Mouse (Mus musculus) forebrain, embryonic 11.5 days (tissue): Measurements from ENCODE around the gene Kif3c. TPM values are rescaled to one million over a fixed set of nuclear protein-coding genes. Genes with fewer than 3 reads are reported as not detected.

Experiments
- ATAC-seq: fragments of 200-750 bp; cut with Nextera tagmentation; replicated peaks from 2 replicates; pipeline ENCODE4 v1.8.0; 2017; ENCODE audit warnings: moderate TSS enrichment; ENCODE audit not compliant: low FRiP score
- DNase-seq: peaks from one replicate; pipeline ENCODE4 v3.0.0-alpha.2; 2017; ENCODE audit warnings: low spot score
- H3K27ac ChIP-seq: fragments of 300-500 bp; sonication (generic); 2 replicates; pipeline ENCODE4 v1.5.1; 2014; ENCODE audit warnings: low read depth, low read length
- H3K27me3 ChIP-seq: fragments of 300-500 bp; sonication (generic); 2 replicates; pipeline ENCODE4 v1.6.1; 2014; ENCODE audit warnings: mild to moderate bottlenecking, low read length, mixed read lengths; ENCODE audit not compliant: control insufficient read depth, insufficient read depth
- H3K36me3 ChIP-seq: fragments of 300-500 bp; sonication (generic); 2 replicates; pipeline ENCODE4 v1.6.1; 2014; ENCODE audit warnings: mild to moderate bottlenecking, low read length, moderate library complexity, mixed read lengths; ENCODE audit not compliant: control insufficient read depth, insufficient read depth
- H3K4me1 ChIP-seq: fragments of 300-500 bp; sonication (generic); replicated peaks from 2 replicates; pipeline ENCODE4 v1.6.1; 2014; ENCODE audit warnings: low read length, mixed read lengths; ENCODE audit not compliant: control insufficient read depth, insufficient read depth
- H3K4me2 ChIP-seq: fragments of 300-500 bp; sonication (generic); 2 replicates; pipeline ENCODE4 v1.6.1; 2014; ENCODE audit warnings: low read depth, mild to moderate bottlenecking, low read length, moderate library complexity, mixed read lengths; ENCODE audit not compliant: severe bottlenecking
- H3K4me3 ChIP-seq: fragments of 300-500 bp; sonication (generic); 2 replicates; pipeline ENCODE4 v1.5.1; 2014; ENCODE audit warnings: low read depth, low read length
- H3K9ac ChIP-seq: fragments of 300-500 bp; sonication (generic); 2 replicates; pipeline ENCODE4 v1.6.1; 2014; ENCODE audit warnings: low read length
- H3K9me3 ChIP-seq: fragments of 300-500 bp; sonication (generic); 2 replicates; pipeline ENCODE4 v1.6.1; 2016; ENCODE audit warnings: low read length, mixed read lengths; ENCODE audit not compliant: control insufficient read depth
- WGBS: fragments of 180-500 bp; shearing (Covaris S2); extraction: QIAGEN DNeasy Blood & Tissue Kit; methylation state at CpG from one replicate; pipeline ENCODE4 v1.1.7; 2014; 5-methylcytosine and 5-hydroxymethylcytosine counted together
- polyA plus RNA-seq: library from polyadenylated mRNA; unstranded; fragments of >200 nt; fragmentation: Nextera tagmentation; extraction: Ambion mirVana; gene quantifications from 2 replicates; pipeline ENCODE4 v1.2.1, GENCODE M21; 2014

The Kif3c gene
- polyA plus RNA-seq, 1 experiment from 2014 or later: 31.2 TPM

- Histone ChIP-seq H3K9ac (no peak overlapping the region; the same call in 1 of the 2 replicates), H3K27me3 (no peaks in the 10 kb centered on the region), H3K27ac (no peak overlapping the region), H3K36me3 (no peaks in the 10 kb centered on the region), H3K4me3 (peak overlapping the region; percentile 90), H3K4me1 (no peaks in the 10 kb centered on the region), H3K4me2 (peak overlapping the region; percentile 56; the same call in 1 of the 2 replicates), H3K9me3 (no peaks in the 10 kb centered on the region)
- DNase-seq (no peak), ATAC-seq (no peak)
- 69% methylated on average over 11 of the region's 11 CpGs for WGBS
These were observed 63.2 kb downstream of the Kif3c start for GRCm38 (mm10) chr12:3427891-3428775.

- 90% methylated on average over 2 of the region's 2 CpGs for WGBS
- no peak for ATAC-seq
- H3K27me3 ChIP-seq: no peaks in the 10 kb centered on the region
These were observed 64.9 kb downstream of the Kif3c start for GRCm38 (mm10) chr12:3429681-3430442.

GRCm38 (mm10) chr12:3430443-3430753 is 65.5 kb downstream of the Kif3c start:
- no peaks in the 10 kb centered on the region for H3K4me1 ChIP-seq
- no peak overlapping the region for H3K4me3 ChIP-seq
- no peaks in the 10 kb centered on the region for H3K9me3 ChIP-seq
- H3K27ac ChIP-seq: no peak overlapping the region
- no peak for DNase-seq
- H3K9ac ChIP-seq: no peak overlapping the region
- H3K4me2 ChIP-seq: no peak overlapping the region
- no peaks in the 10 kb centered on the region; the same call in 1 of the 2 replicates for H3K36me3 ChIP-seq
- H3K27me3 ChIP-seq: no peaks in the 10 kb centered on the region
- no peak for ATAC-seq

More at GRCm38 (mm10) chr12:3429681-3430442, 64.9 kb downstream of the Kif3c start:
- no peak overlapping the region for H3K4me2 ChIP-seq
- H3K9ac ChIP-seq: no peak overlapping the region
- no peaks in the 10 kb centered on the region; the same call in 1 of the 2 replicates for H3K36me3 ChIP-seq
- H3K27ac ChIP-seq: no peak overlapping the region
- no peaks in the 10 kb centered on the region for H3K9me3 ChIP-seq
- no peaks in the 10 kb centered on the region for H3K4me1 ChIP-seq
- DNase-seq: no peak
- H3K4me3 ChIP-seq: no peak overlapping the region

GRCm38 (mm10) chr12:3430985-3431384 is 66.1 kb downstream of the Kif3c start:
- Histone ChIP-seq H3K36me3 (no peaks in the 10 kb centered on the region; the same call in 1 of the 2 replicates), H3K4me3 (no peak overlapping the region)
- ATAC-seq: no peak

GRCm38 (mm10) chr12:3433736-3434135 is 68.8 kb downstream of the Kif3c start:
- H3K9ac ChIP-seq: no peak overlapping the region
- no peaks in the 10 kb centered on the region for H3K4me1 ChIP-seq
- H3K27me3 ChIP-seq: no peaks in the 10 kb centered on the region
- ATAC-seq: no peak
- no peaks in the 10 kb centered on the region for H3K9me3 ChIP-seq
- H3K4me3 ChIP-seq: no peak overlapping the region
- WGBS: 74% methylated on average over 1 of the region's 1 CpGs
- no peak overlapping the region for H3K27ac ChIP-seq
- DNase-seq: no peak
- no peak overlapping the region for H3K4me2 ChIP-seq
- no peaks in the 10 kb centered on the region; the same call in 1 of the 2 replicates for H3K36me3 ChIP-seq

More at GRCm38 (mm10) chr12:3430985-3431384, 66.1 kb downstream of the Kif3c start:
- Histone ChIP-seq H3K4me1 (no peaks in the 10 kb centered on the region), H3K9me3 (no peaks in the 10 kb centered on the region), H3K9ac (no peak overlapping the region), H3K4me2 (no peak overlapping the region), H3K27ac (no peak overlapping the region), H3K27me3 (no peaks in the 10 kb centered on the region)
- no peak for DNase-seq

GRCm38 (mm10) chr12:3436446-3436845 is 71.5 kb downstream of the Kif3c start:
- Histone ChIP-seq H3K27ac (no peak overlapping the region), H3K4me1 (no peaks in the 10 kb centered on the region), H3K4me2 (no peak overlapping the region), H3K4me3 (no peak overlapping the region), H3K9me3 (no peaks in the 10 kb centered on the region), H3K27me3 (no peaks in the 10 kb centered on the region), H3K9ac (no peak overlapping the region), H3K36me3 (no peaks in the 10 kb centered on the region; the same call in 1 of the 2 replicates)
- 95% methylated on average over 5 of the region's 5 CpGs for WGBS
- DNase-seq (no peak), ATAC-seq (no peak)

GRCm38 (mm10) chr12:3437815-3438214 is 72.9 kb downstream of the Kif3c start:
- no peak overlapping the region for H3K4me2 ChIP-seq
- DNase-seq (no peak), ATAC-seq (no peak)
- no peaks in the 10 kb centered on the region; the same call in 1 of the 2 replicates for H3K36me3 ChIP-seq
- no peak overlapping the region for H3K27ac ChIP-seq
- H3K27me3 ChIP-seq: no peaks in the 10 kb centered on the region
- H3K9me3 ChIP-seq: no peaks in the 10 kb centered on the region
- no peak overlapping the region for H3K9ac ChIP-seq
- 97% methylated on average over 1 of the region's 1 CpGs for WGBS
- H3K4me1 ChIP-seq: no peaks in the 10 kb centered on the region
- no peak overlapping the region for H3K4me3 ChIP-seq

GRCm38 (mm10) chr12:3440916-3441315 is 76.0 kb downstream of the Kif3c start:
- no peaks in the 10 kb centered on the region for H3K36me3 ChIP-seq
- no peak for DNase-seq
- 84% methylated on average over 2 of the region's 2 CpGs for WGBS

More at GRCm38 (mm10) chr12:3440916-3441315, 76.0 kb downstream of the Kif3c start:
- ATAC-seq: no peak
- Histone ChIP-seq H3K9ac (no peak overlapping the region), H3K27ac (no peak overlapping the region), H3K4me3 (no peak overlapping the region), H3K27me3 (no peaks in the 10 kb centered on the region), H3K4me2 (no peak overlapping the region), H3K4me1 (no peaks in the 10 kb centered on the region), H3K9me3 (no peaks in the 10 kb centered on the region)
